Mouse (Mus musculus) neural tube, embryonic 12.5 days (tissue): Measurements from ENCODE around the gene Tmem217. TPM values are rescaled to one million over a fixed set of nuclear protein-coding genes. Genes with fewer than 3 reads are reported as not detected.
"Not testable (repeated sequence)": the region's sequence is repeated elsewhere in the genome, so short reads cannot be mapped to it uniquely, and the experiment has no call there.

Experiments used
- ATAC-seq: fragments of 200-750 bp; cut with Nextera tagmentation; 2 replicates; pipeline ENCODE4 v1.8.0; 2017; ENCODE audit warnings: low read depth, mild to moderate bottlenecking, moderate TSS enrichment, moderate library complexity; ENCODE audit not compliant: low FRiP score
- H3K27ac ChIP-seq: fragments of 300-500 bp; sonication (generic); 2 replicates; pipeline ENCODE4 v1.5.1; 2016
- H3K27me3 ChIP-seq: fragments of 300-500 bp; sonication (generic); replicated peaks from 2 replicates; pipeline ENCODE4 v1.6.1; 2016; ENCODE audit warnings: mild to moderate bottlenecking
- H3K36me3 ChIP-seq: fragments of 300-500 bp; sonication (generic); 2 replicates; pipeline ENCODE4 v1.6.1; 2016; ENCODE audit warnings: mild to moderate bottlenecking
- H3K4me1 ChIP-seq: fragments of 300-500 bp; sonication (generic); 2 replicates; pipeline ENCODE4 v1.6.1; 2016
- H3K4me2 ChIP-seq: fragments of 300-500 bp; sonication (generic); replicated peaks from 2 replicates; pipeline ENCODE4 v1.6.1; 2016; ENCODE audit warnings: mild to moderate bottlenecking
- H3K4me3 ChIP-seq: fragments of 300-500 bp; sonication (generic); 2 replicates; pipeline ENCODE4 v1.5.1; 2016
- H3K9ac ChIP-seq: fragments of 300-500 bp; sonication (generic); 2 replicates; pipeline ENCODE4 v1.6.1; 2016; ENCODE audit warnings: mild to moderate bottlenecking
- H3K9me3 ChIP-seq: fragments of 300-500 bp; sonication (generic); 2 replicates; pipeline ENCODE4 v1.6.1; 2016; ENCODE audit warnings: mild to moderate bottlenecking
- WGBS: fragments of 180-500 bp; shearing (Covaris S2); methylation state at CpG from one replicate; pipeline ENCODE4 v1.1.7; 2016; 5-methylcytosine and 5-hydroxymethylcytosine counted together
- polyA plus RNA-seq: library from polyadenylated mRNA; unstranded; fragments of >200 nt; fragmentation: Nextera tagmentation; extraction: Ambion mirVana; gene quantifications from 2 replicates; pipeline ENCODE4 v1.2.1, GENCODE M21; 2016

The Tmem217 gene
- polyA plus RNA-seq, 1 experiment from 2014 or later = 1.2 TPM

GRCm38 (mm10) chr17:29518665-29519064 is 33.5 kb downstream of the Tmem217 start:
- not testable (repeated sequence) for H3K27me3 ChIP-seq, ATAC-seq, H3K4me3 ChIP-seq, H3K36me3 ChIP-seq, H3K9ac ChIP-seq, H3K9me3 ChIP-seq, H3K4me1 ChIP-seq, H3K27ac ChIP-seq, H3K4me2 ChIP-seq
- 95% methylated on average over 5 of the region's 5 CpGs for WGBS

GRCm38 (mm10) chr17:29514435-29514834 is 37.8 kb downstream of the Tmem217 start:
- Histone ChIP-seq H3K36me3 (no peaks in the 10 kb centered on the region), H3K9ac (no peak overlapping the region), H3K4me3 (no peak overlapping the region), H3K4me1 (no peaks in the 10 kb centered on the region), H3K27me3 (no peaks in the 10 kb centered on the region), H3K4me2 (no peak overlapping the region), H3K9me3 (no peaks in the 10 kb centered on the region), H3K27ac (no peak overlapping the region)
- ATAC-seq = no peak
- WGBS = 6% methylated on average over 11 of the region's 11 CpGs

GRCm38 (mm10) chr17:29513044-29513730 is 39.0 kb downstream of the Tmem217 start:
- Histone ChIP-seq H3K4me3 (no peak overlapping the region), H3K4me1 (no peaks in the 10 kb centered on the region), H3K9ac (no peak overlapping the region), H3K27ac (no peak overlapping the region), H3K9me3 (no peaks in the 10 kb centered on the region), H3K36me3 (no peaks in the 10 kb centered on the region), H3K4me2 (no peak overlapping the region), H3K27me3 (no peaks in the 10 kb centered on the region)
- WGBS = 41% methylated on average over 13 of the region's 13 CpGs
- ATAC-seq = no peak

GRCm38 (mm10) chr17:29510691-29511090 is 41.5 kb downstream of the Tmem217 start:
- no peak overlapping the region for H3K4me2 ChIP-seq
- H3K36me3 ChIP-seq = no peaks in the 10 kb centered on the region
- H3K4me3 ChIP-seq = no peak overlapping the region
- no peaks in the 10 kb centered on the region for H3K9me3 ChIP-seq
- no peak overlapping the region for H3K9ac ChIP-seq
- no peaks in the 10 kb centered on the region for H3K27me3 ChIP-seq
- no peak overlapping the region for H3K27ac ChIP-seq
- ATAC-seq = no peak
- no peaks in the 10 kb centered on the region for H3K4me1 ChIP-seq
- WGBS = 71% methylated on average over 8 of the region's 8 CpGs

GRCm38 (mm10) chr17:29508927-29509608 is 43.1 kb downstream of the Tmem217 start:
- H3K27me3 ChIP-seq = no peaks in the 10 kb centered on the region
- H3K4me2 ChIP-seq = no peak overlapping the region
- 82% methylated on average over 12 of the region's 12 CpGs for WGBS

GRCm38 (mm10) chr17:29503700-29504099 is 48.5 kb downstream of the Tmem217 start:
- no peaks in the 10 kb centered on the region for H3K4me1 ChIP-seq
- 75% methylated on average over 5 of the region's 5 CpGs for WGBS
- H3K27ac ChIP-seq = no peak overlapping the region
- no peak for ATAC-seq
- no peaks in the 10 kb centered on the region for H3K9me3 ChIP-seq
- H3K4me3 ChIP-seq = no peak overlapping the region
- H3K4me2 ChIP-seq = no peak overlapping the region
- H3K36me3 ChIP-seq = no peaks in the 10 kb centered on the region
- no peaks in the 10 kb centered on the region for H3K27me3 ChIP-seq
- H3K9ac ChIP-seq = no peak overlapping the region

More at GRCm38 (mm10) chr17:29508927-29509608, 43.1 kb downstream of the Tmem217 start:
- no peak overlapping the region for H3K9ac ChIP-seq
- ATAC-seq = no peak
- no peaks in the 10 kb centered on the region for H3K36me3 ChIP-seq
- H3K27ac ChIP-seq = no peak overlapping the region
- H3K4me1 ChIP-seq = no peaks in the 10 kb centered on the region
- H3K9me3 ChIP-seq = no peaks in the 10 kb centered on the region
- no peak overlapping the region for H3K4me3 ChIP-seq

GRCm38 (mm10) chr17:29502669-29503665 is 49.2 kb downstream of the Tmem217 start:
- no peak overlapping the region for H3K9ac ChIP-seq
- peak overlapping the region; percentile 21 for H3K4me2 ChIP-seq
- H3K4me3 ChIP-seq = no peak overlapping the region
- no peaks in the 10 kb centered on the region for H3K27me3 ChIP-seq
- H3K36me3 ChIP-seq = no peaks in the 10 kb centered on the region
- H3K27ac ChIP-seq = no peak overlapping the region
- no peak for ATAC-seq
- WGBS = 28% methylated on average over 32 of the region's 32 CpGs
- no peaks in the 10 kb centered on the region for H3K4me1 ChIP-seq
- no peaks in the 10 kb centered on the region for H3K9me3 ChIP-seq

- H3K9ac ChIP-seq = no peak overlapping the region
- no peak overlapping the region for H3K4me2 ChIP-seq
- ATAC-seq = no peak
- H3K4me1 ChIP-seq = no peaks in the 10 kb centered on the region
- no peaks in the 10 kb centered on the region for H3K36me3 ChIP-seq
- no peak overlapping the region for H3K4me3 ChIP-seq
- no peaks in the 10 kb centered on the region for H3K27me3 ChIP-seq
- WGBS = 87% methylated on average over 7 of the region's 7 CpGs
- no peak overlapping the region for H3K27ac ChIP-seq
- H3K9me3 ChIP-seq = no peaks in the 10 kb centered on the region
Observed at GRCm38 (mm10) chr17:29502005-29502668, 50.0 kb downstream of the Tmem217 start.

GRCm38 (mm10) chr17:29500802-29501469 is 51.2 kb downstream of the Tmem217 start:
- no peak overlapping the region for H3K27ac ChIP-seq

GRCm38 (mm10) chr17:29500243-29500740 is 51.9 kb downstream of the Tmem217 start:
- no peak for ATAC-seq
- H3K4me1 ChIP-seq = no peaks in the 10 kb centered on the region
- no peaks in the 10 kb centered on the region for H3K36me3 ChIP-seq
- no peaks in the 10 kb centered on the region for H3K9me3 ChIP-seq
- no peak overlapping the region; the same call in 1 of the 2 replicates for H3K4me3 ChIP-seq
- no peaks in the 10 kb centered on the region for H3K27me3 ChIP-seq
- no peak overlapping the region for H3K27ac ChIP-seq
- H3K9ac ChIP-seq = no peak overlapping the region
- no peak overlapping the region for H3K4me2 ChIP-seq
- WGBS = 84% methylated on average over 7 of the region's 7 CpGs

More at GRCm38 (mm10) chr17:29500802-29501469, 51.2 kb downstream of the Tmem217 start:
- H3K9ac ChIP-seq = no peak overlapping the region
- ATAC-seq = no peak
- no peaks in the 10 kb centered on the region for H3K4me1 ChIP-seq
- H3K27me3 ChIP-seq = no peaks in the 10 kb centered on the region
- no peaks in the 10 kb centered on the region for H3K36me3 ChIP-seq
- no peak overlapping the region; the same call in 1 of the 2 replicates for H3K4me3 ChIP-seq
- H3K4me2 ChIP-seq = no peak overlapping the region
- WGBS = 79% methylated on average over 17 of the region's 17 CpGs
- H3K9me3 ChIP-seq = no peaks in the 10 kb centered on the region

- 76% methylated on average over 6 of the region's 6 CpGs for WGBS
Observed at GRCm38 (mm10) chr17:29499511-29499910, 52.7 kb downstream of the Tmem217 start.

More at GRCm38 (mm10) chr17:29499511-29499910, 52.7 kb downstream of the Tmem217 start:
- H3K27ac ChIP-seq = no peak overlapping the region
- peaks cover 4% of the 10 kb centered on the region for H3K36me3 ChIP-seq
- no peak for ATAC-seq
- H3K4me3 ChIP-seq = no peak overlapping the region
- H3K27me3 ChIP-seq = no peaks in the 10 kb centered on the region
- no peaks in the 10 kb centered on the region for H3K4me1 ChIP-seq
- H3K9me3 ChIP-seq = no peaks in the 10 kb centered on the region
- no peak overlapping the region for H3K9ac ChIP-seq
- no peak overlapping the region for H3K4me2 ChIP-seq
